Mouse (Mus musculus): ENCODE measurements at regions not wholly inside any gene's neighbourhood (a gene's known extent, or its start where the extent isn't known, plus 50 kb on each side); places are given as distances from the start of the nearest gene placed in this dataset.

DNA sequence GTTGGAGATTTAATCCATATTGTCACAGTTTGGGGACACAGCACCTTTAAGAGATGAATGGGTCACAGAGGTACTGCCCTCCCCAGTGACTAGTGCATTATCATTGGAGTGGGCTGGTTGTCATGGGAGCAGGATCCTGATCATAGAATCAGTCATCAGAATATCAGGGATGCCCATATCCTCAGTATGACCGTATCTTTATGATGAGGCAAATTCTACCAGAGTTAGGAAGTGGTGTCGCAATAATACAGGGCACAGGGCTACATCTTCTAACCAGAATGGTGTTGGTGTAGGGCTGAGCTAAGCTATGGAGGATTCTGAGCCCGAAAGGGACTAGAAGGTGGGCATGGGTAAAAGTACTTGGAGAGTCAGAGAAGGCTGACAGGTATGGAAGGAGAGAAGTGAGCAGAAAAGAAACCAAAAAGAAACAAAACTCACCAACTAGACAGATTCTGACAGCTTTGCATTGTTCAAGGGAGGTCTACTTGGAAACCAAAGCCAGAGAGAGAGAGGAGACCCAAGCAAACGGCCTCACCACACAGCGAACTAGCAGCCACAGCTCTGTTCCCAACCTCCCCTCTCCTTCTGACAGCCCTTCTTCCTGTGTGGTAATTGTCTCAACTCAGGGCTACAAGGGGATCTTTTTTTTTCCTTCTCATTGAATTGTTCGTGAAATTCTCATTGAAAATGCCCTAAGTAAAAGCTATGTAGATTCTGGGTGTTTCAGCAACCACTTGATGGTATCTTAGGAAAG lies 129.2 kb downstream of the Lrrc30 start:
- DNase-seq (ENCODE audit: low spot score) = no peak

DNA sequence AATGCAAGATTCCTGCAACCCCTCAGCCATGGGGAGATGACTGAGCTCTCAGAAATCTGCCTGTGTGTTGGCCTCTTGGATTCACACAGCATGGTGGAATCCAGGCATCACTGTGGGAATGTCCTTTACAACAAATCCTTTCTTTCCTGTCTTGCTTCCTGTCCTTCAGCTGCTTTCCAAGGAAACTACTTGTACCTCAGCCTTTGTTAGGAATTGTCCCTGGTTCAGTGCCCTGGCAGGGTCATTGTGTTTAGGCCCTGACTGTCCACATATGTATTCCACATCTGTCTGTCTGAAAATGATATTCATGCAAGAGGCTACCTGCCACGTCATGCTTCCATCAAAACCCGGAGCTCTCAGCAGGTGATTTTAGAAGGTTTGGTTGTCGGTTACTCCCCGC lies 129.9 kb downstream of the Lrrc30 start:
- DNase-seq (ENCODE audit: low spot score) = no peak

DNA sequence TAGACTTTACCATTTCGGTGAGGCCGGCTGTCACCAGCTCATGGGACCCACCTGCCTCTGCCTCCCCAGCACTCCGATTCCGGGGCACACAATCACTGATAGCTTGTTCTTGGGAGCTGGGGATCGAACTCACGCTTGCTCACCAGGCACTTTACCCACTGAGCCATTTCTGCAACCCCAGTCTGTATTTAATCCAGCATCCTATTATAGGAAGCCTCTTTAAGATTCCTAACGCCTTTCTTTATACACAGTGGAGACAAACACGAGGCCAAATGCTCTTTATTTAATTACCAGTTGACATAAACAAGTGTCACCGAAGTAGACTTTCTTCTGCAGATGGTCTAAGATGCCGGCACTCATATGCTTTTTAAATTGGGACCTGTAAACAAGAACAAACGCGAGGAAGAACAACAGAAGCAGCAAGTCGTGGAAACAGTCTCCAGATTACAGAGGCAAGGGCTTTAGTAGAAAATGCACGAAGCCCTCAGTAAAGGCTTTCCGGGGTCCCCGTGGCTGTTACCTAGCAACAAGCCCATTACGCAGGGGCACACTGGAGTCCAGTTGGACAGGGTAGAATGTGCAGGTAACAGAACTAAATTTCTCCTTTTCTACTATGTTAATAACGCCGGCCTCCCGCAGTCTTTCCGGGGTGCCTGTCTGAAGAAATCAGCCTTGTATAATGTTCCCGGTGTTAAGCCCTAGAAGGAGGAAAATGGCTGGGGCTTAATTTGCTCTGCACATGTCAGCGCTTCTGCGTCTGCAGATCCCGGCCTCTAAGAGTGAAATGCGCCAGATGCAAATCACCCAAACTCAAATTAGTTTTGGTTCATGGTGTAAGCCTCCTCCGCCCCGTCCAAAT lies 132.5 kb downstream of the Lrrc30 start:
- peak; percentile 53 for DNase-seq (ENCODE audit: low spot score)

DNA sequence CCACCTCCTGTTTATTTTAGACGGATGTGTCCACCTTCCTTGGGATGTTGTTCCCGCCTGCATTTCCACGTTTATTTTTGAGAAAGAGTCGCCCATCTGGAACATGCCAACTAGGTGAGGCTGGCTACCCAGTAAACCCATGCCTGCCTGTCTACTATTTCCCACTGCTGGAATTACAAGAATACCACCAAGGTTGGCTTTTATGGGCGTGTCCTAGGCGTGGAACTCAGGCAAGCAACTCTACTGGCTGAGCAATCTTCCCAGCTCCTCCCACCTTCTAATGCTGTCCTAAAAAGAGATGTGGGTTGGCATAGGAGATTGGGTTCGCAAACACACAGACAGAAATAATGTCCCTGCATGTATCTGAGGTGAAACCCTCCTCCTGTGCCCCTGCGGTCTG lies 135.1 kb downstream of the Lrrc30 start:
- DNase-seq (ENCODE audit: low spot score) = no peak

DNA sequence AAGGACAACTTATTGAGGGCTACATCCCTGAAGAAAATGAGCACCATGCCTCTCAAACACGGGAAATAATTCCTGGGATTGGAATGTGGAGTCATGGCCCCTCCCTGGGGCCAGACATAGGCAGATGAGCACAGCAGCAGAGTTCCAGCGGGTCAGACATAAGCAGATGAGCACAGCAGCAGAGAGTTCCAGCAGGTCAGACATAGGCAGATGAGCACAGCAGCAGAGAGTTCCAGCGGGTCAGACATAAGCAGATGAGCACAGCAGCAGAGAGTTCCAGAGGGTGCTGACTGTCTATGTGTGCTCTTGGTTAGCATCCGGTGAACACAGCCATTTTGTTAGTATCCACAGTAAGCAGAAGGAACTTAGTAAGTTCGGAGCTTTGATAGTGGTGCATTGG lies 126.2 kb upstream of the Ptprm start:
- peak; percentile 20 for DNase-seq (ENCODE audit: low spot score)

DNA sequence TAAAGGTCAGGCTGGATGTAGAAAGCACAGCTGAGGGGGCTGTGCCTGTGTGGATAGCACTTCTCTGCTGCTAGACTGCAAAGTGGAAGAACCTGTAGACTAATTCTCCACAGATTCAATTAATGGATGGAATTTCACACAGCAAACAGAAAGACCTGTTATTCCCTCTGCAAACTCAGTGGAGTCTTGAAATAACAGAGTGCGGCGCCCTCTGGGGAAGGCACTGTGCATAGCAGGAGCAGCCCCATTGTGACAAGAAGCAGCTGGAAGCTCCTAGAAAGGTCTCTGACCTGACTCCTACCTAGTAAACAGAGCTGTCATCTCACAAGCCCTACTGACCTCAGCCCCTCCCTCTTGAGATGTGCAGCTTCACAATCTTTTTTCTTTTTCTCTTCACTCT lies 118.9 kb upstream of the Ptprm start:
- peak; percentile 84 for DNase-seq (ENCODE audit: low spot score)

DNA sequence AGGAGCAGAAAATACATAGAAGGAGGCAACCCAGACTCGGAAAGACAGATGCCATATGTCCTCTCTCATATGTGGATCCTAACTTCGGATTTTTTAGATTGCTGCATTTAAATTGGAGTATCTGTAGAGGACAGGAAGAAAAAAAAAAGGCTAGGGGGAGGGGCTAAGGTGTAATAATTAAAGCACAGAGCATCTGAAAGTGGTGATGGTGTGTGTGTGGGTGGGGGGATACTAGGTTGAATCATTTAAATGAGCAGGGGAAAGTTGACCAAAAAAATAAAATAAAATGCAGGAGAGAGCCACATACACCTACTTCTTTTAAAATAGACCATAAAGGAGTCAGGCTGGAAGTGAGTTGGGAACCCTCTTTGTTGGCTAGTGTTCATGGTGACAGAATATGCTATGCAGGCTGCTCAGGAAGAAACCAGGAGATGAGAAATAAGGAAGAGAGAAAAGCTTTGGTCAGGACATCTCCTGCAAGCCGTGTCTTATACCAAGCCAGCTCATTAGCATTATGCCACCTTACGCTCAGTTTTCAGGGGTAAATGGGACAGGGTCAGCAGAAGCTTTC lies 104.7 kb upstream of the Ptprm start:
- no peak for DNase-seq (ENCODE audit: low spot score)

DNA sequence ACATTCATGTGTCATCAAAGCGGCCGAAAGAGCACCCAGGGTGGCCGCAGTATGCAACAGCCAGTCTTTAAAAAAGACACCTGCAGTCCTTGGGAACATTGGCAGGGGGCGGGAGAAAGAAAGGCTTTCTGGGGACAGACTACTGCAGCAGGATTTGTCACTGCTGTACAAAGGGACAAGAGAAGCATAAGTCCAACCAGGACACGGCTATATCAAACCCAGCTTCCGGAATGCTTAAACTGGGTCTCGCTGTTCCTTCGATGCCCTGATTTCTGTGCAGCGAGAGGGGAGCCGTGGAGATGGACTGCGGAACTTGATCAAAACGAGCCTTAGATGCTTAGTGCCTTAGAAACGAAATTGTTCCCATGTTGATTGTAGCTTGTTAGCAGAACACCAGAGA lies 97.7 kb upstream of the Ptprm start:
- peak; percentile 11 for DNase-seq (ENCODE audit: low spot score)

DNA sequence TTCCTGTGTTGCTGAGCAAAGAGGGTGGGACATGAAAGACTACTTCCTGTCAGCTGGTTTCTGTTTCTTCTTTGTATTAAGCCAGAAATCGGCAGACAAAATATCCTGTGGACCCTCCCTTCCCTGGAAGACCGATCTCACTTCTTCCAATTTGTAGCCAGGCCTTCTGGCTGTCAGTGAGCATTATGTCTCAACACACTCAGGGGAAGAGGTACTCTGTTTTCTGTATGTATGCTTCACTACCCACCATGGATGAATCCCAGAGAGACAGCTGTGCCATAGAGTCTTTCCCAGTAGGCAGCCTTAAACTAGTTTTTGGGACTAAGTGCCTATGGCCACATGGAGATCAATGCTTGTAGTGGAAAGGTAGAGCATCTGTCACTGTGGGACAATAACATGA lies 96.8 kb upstream of the Ptprm start:
- DNase-seq (ENCODE audit: low spot score) = peak; percentile 68

DNA sequence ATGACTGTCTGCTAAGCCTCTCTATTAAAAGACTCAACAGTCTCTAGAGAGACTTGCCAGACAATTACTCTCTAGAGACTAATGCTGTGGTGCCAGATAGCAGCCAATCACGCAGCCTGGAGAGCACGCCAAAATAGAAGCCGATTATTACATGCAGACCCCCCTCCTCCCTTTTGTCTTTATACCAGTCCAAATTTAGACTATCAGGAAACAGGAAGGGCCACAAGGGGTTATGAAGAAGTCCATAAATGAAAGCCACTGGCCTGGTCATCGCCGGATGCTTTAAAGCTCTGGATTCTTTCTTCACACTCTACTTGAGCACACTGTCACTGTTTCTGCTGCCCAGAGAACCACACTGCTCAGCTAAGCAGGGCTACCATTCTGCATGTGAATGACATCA lies 95.8 kb upstream of the Ptprm start:
- DNase-seq (ENCODE audit: low spot score) = no peak

DNA sequence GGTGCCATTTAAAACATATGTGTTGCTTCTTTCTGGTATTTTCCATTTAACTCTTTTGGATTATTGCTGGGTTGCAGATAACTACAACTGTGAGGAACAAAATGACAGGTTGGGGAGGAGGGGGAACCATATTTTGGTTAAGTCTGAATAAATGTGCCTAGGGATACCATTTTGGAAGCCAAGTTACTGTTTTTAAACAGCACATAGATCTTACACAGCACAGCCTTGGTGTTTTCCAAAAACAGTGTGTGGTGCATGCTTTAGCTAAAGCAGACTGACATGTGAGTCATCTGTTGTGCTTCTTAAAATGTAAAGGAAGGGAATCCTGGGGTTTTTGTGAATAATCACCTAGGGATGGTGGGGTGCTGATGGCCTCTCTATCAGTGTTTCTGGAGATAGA lies 91.7 kb upstream of the Ptprm start:
- no peak for DNase-seq (ENCODE audit: low spot score)

DNA sequence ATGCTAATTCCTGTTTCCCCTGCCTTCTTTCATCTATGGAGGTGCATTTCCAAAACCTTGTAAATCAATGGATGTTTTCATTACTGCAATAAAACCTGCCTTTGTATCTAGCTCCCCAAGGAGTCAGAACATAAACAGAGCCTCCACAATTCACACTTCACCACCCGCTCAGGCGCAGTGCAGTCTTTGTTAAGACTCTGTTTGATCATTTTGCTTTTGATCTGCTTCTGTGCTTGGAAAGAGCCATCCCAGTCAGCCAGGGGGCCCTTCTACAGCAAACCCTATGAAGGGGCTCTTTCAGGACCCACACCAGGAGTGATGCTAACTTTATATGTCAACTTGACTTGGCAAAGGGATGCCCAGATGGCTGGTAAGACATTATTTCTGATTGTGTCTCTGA lies 86.7 kb upstream of the Ptprm start:
- no peak for DNase-seq (ENCODE audit: low spot score)

DNA sequence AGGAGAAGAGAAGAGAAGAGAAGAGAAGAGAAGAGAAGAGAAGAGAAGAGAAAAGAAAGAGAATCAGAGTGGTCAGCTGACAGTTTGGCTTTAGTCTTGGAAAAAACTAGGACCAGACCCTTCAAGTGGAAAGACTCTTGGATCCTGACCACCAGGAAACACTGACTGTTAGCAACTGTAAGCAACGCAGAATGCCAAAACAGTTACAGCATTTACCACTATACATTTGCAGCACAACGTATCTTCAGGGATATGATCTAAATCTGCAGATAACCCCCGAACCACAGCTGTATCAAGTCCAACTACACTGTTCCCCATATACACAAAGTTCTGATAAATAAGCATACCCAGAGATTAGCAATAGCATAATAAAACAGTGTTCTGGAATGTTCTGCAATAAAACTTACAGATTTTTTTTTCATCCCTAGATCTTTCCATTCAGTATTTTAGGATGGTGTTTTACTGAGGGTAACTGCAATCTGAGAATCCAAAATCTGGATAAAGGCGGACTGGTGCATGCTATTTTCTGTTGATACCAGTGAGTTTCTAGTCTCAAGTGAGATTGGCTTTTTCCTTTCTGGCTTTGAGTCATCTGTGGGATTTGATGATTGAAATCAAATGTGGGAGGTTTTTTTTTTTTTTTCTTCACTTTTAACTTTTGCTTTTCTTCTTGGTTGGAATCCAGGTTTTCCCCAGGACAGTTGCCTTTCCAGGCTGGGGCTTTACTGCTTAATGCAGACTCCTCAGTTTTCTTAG lies 65.9 kb upstream of the Ptprm start:
- DNase-seq (ENCODE audit: low spot score) = no peak

DNA sequence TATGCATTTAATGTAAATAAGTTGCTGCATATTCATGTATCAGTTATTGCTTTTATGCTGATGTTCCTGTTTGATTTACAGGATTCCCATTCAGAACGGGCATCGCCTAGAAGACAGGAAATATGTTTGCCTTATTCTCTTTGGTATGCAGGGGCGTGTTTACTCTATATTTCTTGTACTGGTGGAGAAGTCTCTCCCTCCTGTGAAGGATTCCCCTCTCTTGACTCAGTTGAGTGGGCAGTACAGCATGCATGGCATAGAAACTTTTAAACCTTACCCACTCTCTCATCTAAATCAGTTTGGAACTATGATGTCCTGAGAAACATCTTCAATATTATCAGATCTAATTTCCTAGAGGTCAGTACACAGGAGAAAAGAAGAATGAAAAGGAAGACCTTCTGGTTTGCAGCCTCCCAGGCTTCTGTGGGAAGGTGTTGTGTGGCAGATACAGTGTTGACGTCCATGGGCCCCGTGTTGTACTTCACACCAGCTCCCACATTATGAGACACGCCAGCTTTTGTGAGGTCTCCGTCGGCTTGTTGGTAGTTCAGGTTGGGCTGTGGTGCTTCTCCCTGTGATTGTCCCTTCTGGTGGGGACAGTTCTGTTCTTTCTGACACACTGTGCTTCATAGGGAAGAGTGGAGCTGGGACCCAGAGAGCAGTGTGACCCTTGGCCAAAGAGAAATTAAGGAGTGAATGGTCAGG lies 58.4 kb upstream of the Ptprm start:
- DNase-seq (ENCODE audit: low spot score) = no peak

DNA sequence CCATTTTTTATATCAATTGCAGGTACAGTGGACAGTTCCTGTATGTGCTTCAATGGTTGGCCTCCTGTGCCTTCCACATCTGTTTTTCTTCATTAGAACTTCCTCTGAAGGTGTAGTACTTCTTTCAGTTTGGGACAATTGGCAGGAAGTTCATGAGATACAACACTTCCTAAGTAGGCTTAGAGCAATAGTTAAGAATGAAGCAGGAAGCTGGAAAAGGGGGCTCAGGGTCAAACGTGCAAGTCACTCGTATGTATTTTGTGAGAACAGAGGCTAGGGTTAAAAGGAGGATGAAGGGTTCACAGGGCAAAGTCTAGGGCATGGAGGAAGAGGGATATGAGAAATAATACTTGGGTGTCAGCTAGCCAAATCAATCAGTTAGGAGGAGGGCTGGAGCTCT lies 55.7 kb upstream of the Ptprm start:
- DNase-seq (ENCODE audit: low spot score) = no peak

DNA sequence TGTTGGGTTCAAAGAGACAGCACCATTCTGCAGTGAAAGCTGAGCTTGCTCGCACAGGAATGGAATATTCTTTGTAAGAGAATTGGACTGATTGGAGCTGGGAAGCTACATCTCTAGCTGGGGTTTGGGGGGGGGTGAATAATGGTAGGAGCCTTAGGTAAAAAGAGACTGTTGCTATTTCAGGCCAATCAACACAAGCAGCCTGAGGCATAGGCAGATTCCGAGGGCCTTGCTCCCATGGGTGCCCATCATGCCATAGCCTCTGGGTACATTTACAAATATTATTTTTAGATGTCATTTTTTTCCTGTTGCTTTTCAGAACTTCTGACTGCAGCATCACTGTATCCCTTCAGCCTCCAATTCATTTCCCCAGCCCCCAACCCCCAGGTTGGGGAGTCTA lies 51.7 kb upstream of the Ptprm start:
- no peak for DNase-seq (ENCODE audit: low spot score)

Measured in retina, embryonic 14.5 days (tissue).